Mouse (Mus musculus): Measurements from ENCODE around the gene Fzd2. TPM values are rescaled to one million over a fixed set of nuclear protein-coding genes. Genes with fewer than 3 reads are reported as not detected.

Gene Fzd2
- total and polyA plus RNA-seq, 3 experiments: not detected

DNA sequence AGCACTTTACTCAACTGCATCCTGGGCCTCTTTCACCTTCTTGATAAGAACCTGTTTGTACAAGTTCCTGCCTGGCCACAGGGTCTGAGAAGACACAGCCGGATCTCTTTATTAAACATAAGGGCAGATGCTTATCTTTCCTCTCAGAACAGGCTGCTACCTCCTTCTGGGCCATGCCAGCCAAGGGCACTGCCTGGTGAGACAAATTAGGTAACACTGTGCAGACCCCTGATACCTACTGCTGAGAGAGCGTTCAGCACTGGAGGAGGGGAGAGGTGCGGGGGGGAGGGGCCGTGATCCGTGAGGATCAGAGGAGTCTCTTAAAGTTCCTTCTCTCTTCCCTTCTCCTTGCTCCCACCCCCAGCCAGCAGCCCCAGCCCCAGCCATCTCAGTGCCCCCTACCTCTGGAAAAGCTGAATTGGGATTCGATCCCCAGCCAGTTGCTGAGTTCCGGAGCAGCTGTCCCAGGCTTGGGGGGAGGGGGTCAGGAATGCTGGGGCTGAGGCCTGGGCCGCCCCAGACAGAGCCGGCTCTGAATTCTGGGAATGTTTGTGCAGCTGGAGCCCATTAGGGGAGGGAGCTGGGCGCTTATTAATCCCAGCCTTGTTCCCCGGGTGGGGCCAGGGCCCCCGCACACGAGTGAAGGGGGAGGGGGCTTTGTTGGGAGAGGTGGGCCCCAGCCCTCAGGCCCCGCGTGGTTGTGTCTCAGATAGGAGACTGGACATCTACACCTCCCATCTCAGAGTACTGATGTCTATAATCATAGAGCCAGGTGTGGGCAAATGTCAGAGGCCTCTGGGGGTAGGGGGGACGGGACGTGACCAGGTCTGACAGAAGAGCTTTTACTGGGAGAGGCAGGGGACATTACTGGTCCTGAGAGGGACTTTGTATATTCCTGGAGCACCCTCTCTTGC, 19.9 kb downstream of the Fzd2 start:
- no peak overlapping the region for H3K4me3 ChIP-seq (ENCODE audit: control insufficient read depth in 1 of 2, insufficient read depth in 1 of 2, low read depth in 2 of 2, low read length in 2 of 2)
- no peak overlapping the region for H3K9ac ChIP-seq (ENCODE audit: control insufficient read depth, low read depth, low read length, poor library complexity, severe bottlenecking)
- DNase-seq (ENCODE audit: low read depth, low spot score): no peak
- no peaks in the 10 kb centered on the region for H3K9me3 ChIP-seq (replicated peaks; ENCODE audit: insufficient read depth, low read length)
- H3K27me3 ChIP-seq (ENCODE audit: control insufficient read depth in 1 of 2, insufficient read depth in 2 of 2, low read length in 2 of 2): peaks cover 9 to 13% of the 10 kb centered on the region in 2 experiments
- TF ChIP-seq MEF2A (IDR thresholded peaks at IDR 0.05; ENCODE audit: extremely low read depth, insufficient replicate concordance, low read depth, low read length, poor library complexity, severe bottlenecking) (no peak), POLR2AphosphoS5 (IDR thresholded peaks at IDR 0.05; ENCODE audit: borderline replicate concordance, low read depth, low read length) (no peak), MAX (IDR thresholded peaks at IDR 0.05; ENCODE audit: low read length) (no peak), JUND (IDR thresholded peaks at IDR 0.05; ENCODE audit: low read depth, low read length) (no peak), EP300 (IDR thresholded peaks at IDR 0.05; ENCODE audit: low read depth in 1 of 2, low read length in 2 of 2) (no peak), MYC (IDR thresholded peaks at IDR 0.05; ENCODE audit: low read depth, low read length) (no peak), ZKSCAN1 (IDR thresholded peaks at IDR 0.05; ENCODE audit: low read depth, low read length) (no peak), GATA1 (IDR thresholded peaks at IDR 0.05; ENCODE audit: low read depth, low read length) (no peak), TBP (IDR thresholded peaks at IDR 0.05; ENCODE audit: low read depth, low read length) (no peak), MAZ (IDR thresholded peaks at IDR 0.05; ENCODE audit: low read depth, low read length) (no peak), MXI1 (IDR thresholded peaks at IDR 0.05; ENCODE audit: low read depth, low read length) (no peak), SMC3 (IDR thresholded peaks at IDR 0.05; ENCODE audit: low read depth, low read length) (no peak), KAT2A (conservative IDR thresholded peaks at IDR 0.05; ENCODE audit: low read depth, low read length) (no peak), MAFK (IDR thresholded peaks at IDR 0.05; ENCODE audit: borderline replicate concordance, low read depth, low read length) (no peak), CTCF (IDR thresholded peaks at IDR 0.05 in 2 of 3, conservative IDR thresholded peaks at IDR 0.05 in 1 of 3; ENCODE audit: control insufficient read depth in 1 of 3, insufficient read depth in 1 of 3, low read depth in 2 of 3, low read length in 3 of 3, poor library complexity in 1 of 3, severe bottlenecking in 1 of 3) (no peak), NELFE (IDR thresholded peaks at IDR 0.05; ENCODE audit: low read depth, low read length) (no peak), SIN3A (IDR thresholded peaks at IDR 0.05; ENCODE audit: low read length) (no peak), CHD2 (IDR thresholded peaks at IDR 0.05; ENCODE audit: low read length) (no peak)
- H3K36me3 ChIP-seq (ENCODE audit: control insufficient read depth in 1 of 2, insufficient read depth in 2 of 2, low read length in 2 of 2): no peaks in the 10 kb centered on the region
- H3K4me1 ChIP-seq (ENCODE audit: control insufficient read depth in 1 of 2, insufficient read depth in 2 of 2, low read length in 2 of 2): no peaks in the 10 kb centered on the region
- no peaks in the 10 kb centered on the region for H3K79me2 ChIP-seq (ENCODE audit: control insufficient read depth, insufficient read depth, low read length, poor library complexity)
- H3K27ac ChIP-seq (ENCODE audit: control insufficient read depth, low read depth, low read length): no peak overlapping the region

DNA sequence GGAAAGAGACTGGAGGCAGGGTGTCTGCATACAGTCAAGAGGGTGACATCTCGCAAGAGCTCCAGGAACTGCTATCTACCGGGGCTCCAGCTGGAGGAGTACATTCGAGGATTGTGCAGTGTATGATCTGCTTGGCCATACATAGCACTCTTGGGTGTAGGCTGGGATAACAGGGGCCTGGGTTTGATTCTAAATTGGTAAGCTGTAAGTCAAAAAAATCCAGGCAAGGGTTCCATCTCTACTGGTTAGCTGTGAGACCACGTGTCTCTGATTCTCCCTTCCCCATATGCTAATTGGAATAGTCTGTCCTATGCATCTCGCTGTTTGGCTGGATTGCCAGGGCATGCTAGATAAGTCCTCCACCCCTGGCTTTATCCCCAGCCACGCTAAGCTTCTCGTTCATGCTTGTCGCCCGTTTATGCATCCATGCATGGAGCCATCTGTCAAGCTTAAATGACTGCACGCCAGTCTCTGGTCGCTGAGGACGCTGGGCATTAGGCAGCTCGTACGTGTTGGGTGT, 20.8 kb downstream of the Fzd2 start:
- no peaks in the 10 kb centered on the region for H3K36me3 ChIP-seq (ENCODE audit: control insufficient read depth in 1 of 2, insufficient read depth in 2 of 2, low read length in 2 of 2)
- no peak for TF ChIP-seq UBTF (IDR thresholded peaks at IDR 0.05; ENCODE audit: borderline replicate concordance, insufficient read depth, low read depth, low read length)
- TF ChIP-seq BHLHE40 (IDR thresholded peaks at IDR 0.05; ENCODE audit: borderline replicate concordance, low read depth, low read length): no peak
- no peak for TF ChIP-seq ZNF384 (IDR thresholded peaks at IDR 0.05; ENCODE audit: low read depth, low read length)
- TF ChIP-seq CTCF (IDR thresholded peaks at IDR 0.05 in 2 of 3, conservative IDR thresholded peaks at IDR 0.05 in 1 of 3; ENCODE audit: control insufficient read depth in 1 of 3, insufficient read depth in 1 of 3, low read depth in 2 of 3, low read length in 3 of 3, poor library complexity in 1 of 3, severe bottlenecking in 1 of 3): no peak
- no peak for TF ChIP-seq POLR2AphosphoS5 (IDR thresholded peaks at IDR 0.05; ENCODE audit: borderline replicate concordance, low read depth, low read length)
- TF ChIP-seq TCF12 (IDR thresholded peaks at IDR 0.05; ENCODE audit: low read depth, low read length): no peak
- TF ChIP-seq ELF1 (IDR thresholded peaks at IDR 0.05; ENCODE audit: low read depth, low read length): no peak
- no peak for TF ChIP-seq MXI1 (IDR thresholded peaks at IDR 0.05; ENCODE audit: low read depth, low read length)
- no peak for TF ChIP-seq SIN3A (IDR thresholded peaks at IDR 0.05; ENCODE audit: low read length)
- no peak for TF ChIP-seq MYB (IDR thresholded peaks at IDR 0.05; ENCODE audit: low read depth, low read length)
- TF ChIP-seq MAX (IDR thresholded peaks at IDR 0.05; ENCODE audit: low read length): no peak
- no peak for TF ChIP-seq KAT2A (conservative IDR thresholded peaks at IDR 0.05; ENCODE audit: low read depth, low read length)
- no peak for TF ChIP-seq RAD21 (IDR thresholded peaks at IDR 0.05; ENCODE audit: low read depth, low read length)
- no peak overlapping the region for H3K27ac ChIP-seq (ENCODE audit: control insufficient read depth, low read depth, low read length)
- no peaks in the 10 kb centered on the region for H3K9me3 ChIP-seq (replicated peaks; ENCODE audit: insufficient read depth, low read length)
- no peaks in the 10 kb centered on the region for H3K4me1 ChIP-seq (ENCODE audit: control insufficient read depth in 1 of 2, insufficient read depth in 2 of 2, low read length in 2 of 2)
- no peak for DNase-seq (ENCODE audit: low read depth, low spot score)
- H3K9ac ChIP-seq (ENCODE audit: control insufficient read depth, low read depth, low read length, poor library complexity, severe bottlenecking): no peak overlapping the region
- peaks cover 12 to 14% of the 10 kb centered on the region in 2 experiments for H3K27me3 ChIP-seq (ENCODE audit: control insufficient read depth in 1 of 2, insufficient read depth in 2 of 2, low read length in 2 of 2)
- H3K4me3 ChIP-seq (ENCODE audit: control insufficient read depth in 1 of 2, insufficient read depth in 1 of 2, low read depth in 2 of 2, low read length in 2 of 2): no peak overlapping the region
- no peaks in the 10 kb centered on the region for H3K79me2 ChIP-seq (ENCODE audit: control insufficient read depth, insufficient read depth, low read length, poor library complexity)

Measured in MEL (cell line).